Mouse (Mus musculus) megakaryocyte, embryonic 14.5 days (primary cell): ENCODE data around the gene Gm17428.

Experiments used
- FLI1 ChIP-seq: IDR thresholded peaks from 2 replicates; pipeline ENCODE4 v1.6.1; 2012; ENCODE audit warnings: low read length, inconsistent platforms, mixed read lengths
- GATA1 ChIP-seq: IDR thresholded peaks from 3 replicates; pipeline ENCODE4 v1.6.1; 2012; ENCODE audit warnings: mixed read lengths, low read length, inconsistent platforms, borderline replicate concordance

DNA sequence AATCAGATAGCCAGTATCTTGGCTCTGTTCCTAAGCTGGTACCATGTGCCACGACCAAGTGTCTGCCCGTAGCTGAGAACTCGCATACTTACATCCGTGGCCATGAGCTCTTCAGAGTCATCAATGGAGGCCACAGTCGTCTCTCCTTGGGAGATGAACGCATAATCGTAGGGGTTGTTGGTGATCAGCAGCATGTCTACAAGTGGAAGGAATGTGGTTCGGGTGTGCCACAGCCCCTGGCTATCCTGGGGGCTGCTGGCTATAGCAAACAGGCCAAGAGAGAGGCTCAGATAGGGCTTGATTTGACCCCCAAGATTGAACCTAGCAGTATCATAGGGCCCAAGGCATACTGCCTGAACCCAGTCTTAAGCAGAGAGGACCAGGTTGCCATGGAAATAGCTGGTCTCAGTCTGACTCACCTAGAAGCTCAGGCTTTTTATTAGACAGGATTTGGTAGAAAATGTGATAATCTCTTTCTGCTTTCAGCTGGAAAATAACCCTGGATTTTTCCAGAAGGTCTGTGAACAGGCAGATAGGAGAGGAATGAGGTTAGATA is 13.2 kb downstream of the Gm17428 start:
- TF ChIP-seq FLI1: no peak
- no peak for TF ChIP-seq GATA1
